Mouse (Mus musculus) B cell, adult 2 months (primary cell): ENCODE measurements at regions not wholly inside any gene's neighbourhood (a gene's known extent, or its start where the extent isn't known, plus 50 kb on each side); places are given as distances from the start of the nearest gene placed in this dataset.

ENCODE experiments used
- DNase-seq, 2 experiments: peaks; one replicate each; pipeline ENCODE4 v3.0.0; 2022

DNA sequence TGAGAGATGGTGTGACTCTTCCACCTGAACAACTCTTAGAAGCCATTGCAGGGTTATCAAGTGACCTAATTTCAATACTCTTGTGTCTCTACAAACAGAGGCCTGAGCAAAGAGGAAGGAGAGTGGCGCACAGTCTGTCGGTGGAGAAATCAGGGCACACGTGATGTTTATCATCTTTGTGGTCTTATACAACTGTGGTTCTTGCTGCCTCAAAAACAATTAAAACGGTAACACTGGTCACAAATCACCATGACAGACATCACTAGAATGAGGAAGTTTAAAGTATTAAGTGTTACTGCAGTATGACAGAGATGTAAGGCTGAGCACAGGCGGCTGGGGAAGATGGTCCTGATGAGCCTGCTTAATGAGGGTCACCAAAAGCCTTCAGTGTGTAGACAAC lies 73.6 kb downstream of the Sdc1 start:
- peak; percentile 63 for DNase-seq

- peak in 1 of 2 experiments; percentile 32 for DNase-seq
Observed at GRCm38 (mm10) chr12:8845443-8845842, 74.3 kb downstream of the Sdc1 start.

DNA sequence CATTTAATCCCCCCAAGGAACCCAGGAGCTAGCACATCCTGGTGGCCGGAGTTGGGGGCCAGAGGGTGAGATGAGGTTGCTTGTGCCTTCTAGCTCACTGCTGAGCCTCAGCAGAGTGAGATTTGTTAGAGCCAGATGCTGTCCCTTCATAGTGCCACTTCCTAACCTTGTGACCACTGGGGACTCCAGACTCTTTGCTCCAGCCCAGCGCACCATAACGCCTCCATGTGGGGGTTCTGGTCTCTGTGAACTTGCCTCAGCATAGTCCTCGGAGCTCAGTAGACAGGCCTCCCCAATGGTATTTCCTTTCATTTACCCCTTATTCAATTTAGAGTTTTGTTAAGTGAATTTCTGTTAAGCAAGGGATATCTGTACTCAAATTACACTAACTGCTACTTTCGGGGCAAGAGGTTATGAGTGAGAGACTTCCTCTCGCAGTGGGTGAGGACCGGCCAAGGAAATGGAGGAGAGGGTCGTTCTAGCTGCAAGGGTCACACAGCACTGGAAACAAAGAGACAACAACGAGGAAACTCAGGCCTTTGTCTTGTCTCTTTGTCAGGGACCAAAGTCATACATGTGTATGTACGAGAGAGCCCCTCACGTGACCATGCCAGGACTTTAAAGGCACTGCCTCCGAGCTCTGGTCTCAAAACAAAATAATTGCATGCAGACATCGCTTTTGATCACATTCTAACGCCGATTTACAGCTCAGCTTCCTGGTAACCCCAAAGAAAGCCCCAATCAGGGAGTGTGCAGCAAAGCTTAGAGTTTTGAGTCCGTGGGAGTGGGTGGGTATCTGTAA lies 74.8 kb upstream of the Laptm4a start:
- DNase-seq = peak; percentile 55 to 61

GRCm38 (mm10) chr12:8847227-8847857 lies 74.1 kb upstream of the Laptm4a start:
- no peak for DNase-seq

DNA sequence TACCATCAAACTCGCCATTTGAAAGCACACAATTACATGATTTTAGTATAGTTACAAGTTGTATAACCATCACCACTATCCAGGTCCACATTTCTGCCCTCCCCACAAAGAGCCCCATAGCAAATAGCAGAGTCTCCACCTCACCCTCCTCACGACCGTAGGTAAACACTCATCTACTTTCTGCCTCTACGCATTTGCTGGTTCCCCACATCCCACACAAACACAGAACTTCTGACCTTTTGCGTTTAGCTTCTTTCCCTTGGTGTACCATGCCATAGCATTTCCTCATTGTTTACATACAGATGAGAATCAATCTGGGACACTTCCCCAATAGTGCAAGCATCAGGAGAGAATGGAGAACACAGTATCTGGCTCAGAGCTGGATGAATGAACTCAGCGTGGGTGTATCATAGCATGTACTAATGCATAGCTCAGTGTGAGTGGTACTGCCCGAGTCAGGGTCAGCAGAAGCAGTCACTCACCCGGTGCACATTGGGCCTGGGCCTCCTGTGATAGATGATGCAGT lies 73.5 kb upstream of the Laptm4a start:
- DNase-seq = no peak

GRCm38 (mm10) chr12:8853858-8854257 lies 67.6 kb upstream of the Laptm4a start:
- DNase-seq = no peak

GRCm38 (mm10) chr12:8854401-8854800 lies 67.1 kb upstream of the Laptm4a start:
- DNase-seq = peak in 1 of 2 experiments; percentile 14

DNA sequence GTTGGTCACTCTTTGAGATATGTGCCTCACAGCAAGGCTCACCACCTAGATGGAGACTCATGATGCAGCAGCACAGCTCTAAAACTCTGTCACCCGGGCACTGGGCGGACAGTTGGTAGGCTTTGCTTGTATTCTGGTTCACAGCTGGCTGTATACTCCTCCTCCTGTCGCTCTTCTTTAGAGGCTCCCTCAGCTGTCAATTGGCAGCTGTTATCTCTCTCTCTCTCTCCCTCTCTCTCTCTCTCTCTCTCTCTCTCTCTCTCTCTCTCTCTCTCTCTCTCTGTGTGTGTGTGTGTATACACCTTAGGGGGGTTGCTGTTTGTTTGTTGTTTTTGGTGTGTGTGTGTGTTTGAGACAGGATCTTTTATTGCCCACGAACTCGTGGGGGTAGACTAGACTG lies 66.3 kb upstream of the Laptm4a start:
- no peak for DNase-seq

DNA sequence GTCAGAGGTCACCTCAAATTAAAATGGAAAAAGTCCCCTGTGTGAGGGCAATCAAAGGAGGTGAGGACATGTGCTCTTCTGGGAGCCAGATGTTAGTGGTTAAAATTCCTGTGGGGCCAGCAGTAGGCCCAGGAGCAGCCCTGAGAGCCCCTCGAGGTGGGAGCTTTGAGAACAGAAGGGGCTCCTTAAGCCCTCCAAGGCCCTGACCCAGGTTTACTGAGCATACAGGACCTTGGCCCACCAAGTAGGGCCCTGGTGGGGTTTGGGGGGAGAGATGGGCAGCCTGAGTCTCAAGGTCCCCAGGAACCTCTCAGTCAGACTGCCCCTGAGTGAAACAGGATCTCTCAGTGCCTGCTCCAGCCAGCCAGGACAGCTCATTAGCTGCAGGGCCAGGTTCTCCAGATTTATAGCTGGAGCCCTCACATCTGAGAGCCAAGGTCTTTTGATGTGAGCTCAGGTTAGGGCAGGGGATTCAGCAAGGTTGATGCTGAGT lies 65.4 kb upstream of the Laptm4a start:
- no peak for DNase-seq

- no peak for DNase-seq
Observed at GRCm38 (mm10) chr12:8857308-8857707, 64.2 kb upstream of the Laptm4a start.

DNA sequence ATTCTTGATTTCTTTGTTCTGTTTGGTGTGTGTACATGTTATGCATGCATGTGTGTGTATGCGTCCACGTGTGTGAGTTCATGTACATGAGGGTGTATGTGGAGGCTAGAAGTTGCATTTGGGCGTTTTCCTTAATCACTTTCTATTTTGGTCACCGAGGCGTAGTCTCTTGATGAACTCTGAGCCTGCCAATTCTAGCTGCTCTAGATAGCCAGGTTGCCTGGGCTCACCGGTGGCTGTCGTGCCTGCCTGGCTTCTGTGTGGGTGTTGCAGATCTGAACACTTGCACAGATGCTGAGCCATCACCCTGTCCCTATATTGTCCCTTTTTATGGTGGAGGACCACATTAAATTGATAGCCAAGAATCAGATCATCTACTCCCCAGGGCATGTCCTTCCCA lies 62.7 kb upstream of the Laptm4a start:
- DNase-seq = no peak

DNA sequence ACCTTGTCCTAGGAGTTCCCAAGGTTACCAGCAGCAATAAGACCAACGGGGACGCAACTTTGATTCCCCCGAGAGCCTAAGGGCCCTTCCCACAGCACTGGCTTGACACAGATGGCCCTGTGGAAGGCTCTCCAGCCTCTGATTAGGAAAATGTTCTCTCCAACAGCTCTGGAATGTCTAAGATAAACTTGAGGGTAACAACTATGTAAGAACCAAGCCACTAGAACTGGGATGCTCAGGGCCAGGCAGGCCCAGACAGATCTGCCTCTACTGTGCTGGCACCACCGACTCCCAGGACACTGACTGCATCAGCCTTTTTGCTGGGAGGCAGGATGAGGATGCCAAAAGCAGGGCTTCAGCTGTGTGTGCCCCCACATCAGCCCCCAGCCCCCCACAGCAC lies 61.9 kb upstream of the Laptm4a start:
- no peak for DNase-seq

- DNase-seq = no peak
Observed at GRCm38 (mm10) chr12:8864830-8865229, 56.6 kb upstream of the Laptm4a start.

DNA sequence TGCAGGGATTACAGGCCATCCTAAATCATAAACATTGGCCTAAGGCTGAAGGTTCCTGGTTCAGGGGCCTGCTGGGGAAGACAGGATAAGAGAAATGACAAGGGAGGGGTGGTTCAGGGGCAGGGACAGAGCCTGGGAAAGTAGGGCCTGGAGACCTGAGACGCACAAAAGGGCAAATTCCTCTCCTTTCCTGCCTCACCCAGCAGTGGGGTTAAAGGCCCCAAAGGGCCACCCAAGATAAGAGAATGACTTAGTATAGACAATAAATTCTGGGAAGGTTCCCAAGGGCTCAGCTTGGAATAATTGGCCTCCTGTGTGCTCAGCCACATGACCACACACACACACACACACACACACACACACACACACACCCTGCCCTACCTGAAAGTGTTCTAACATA lies 56.2 kb upstream of the Laptm4a start:
- DNase-seq = no peak

DNA sequence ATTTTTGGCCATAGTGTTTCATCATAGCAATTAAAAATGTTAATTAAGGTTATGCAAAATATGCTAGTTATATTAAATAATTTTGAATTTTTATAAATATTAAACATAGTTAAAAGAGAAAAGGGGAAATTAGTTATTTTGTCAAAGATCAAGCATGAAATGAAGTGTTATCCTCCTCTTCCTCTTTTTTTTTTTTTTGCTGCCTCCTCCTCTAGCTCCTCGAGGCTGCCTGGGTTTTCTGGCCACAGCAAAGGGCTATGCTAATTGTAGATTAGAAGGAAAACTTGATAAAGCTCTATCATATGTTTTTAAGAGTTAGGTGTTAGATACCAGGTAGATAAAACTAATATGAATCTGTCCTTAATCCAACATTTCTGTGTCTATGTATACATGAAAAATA lies 54.4 kb upstream of the Laptm4a start:
- DNase-seq = no peak

GRCm38 (mm10) chr12:8868690-8869089 lies 52.8 kb upstream of the Laptm4a start:
- DNase-seq = no peak

DNA sequence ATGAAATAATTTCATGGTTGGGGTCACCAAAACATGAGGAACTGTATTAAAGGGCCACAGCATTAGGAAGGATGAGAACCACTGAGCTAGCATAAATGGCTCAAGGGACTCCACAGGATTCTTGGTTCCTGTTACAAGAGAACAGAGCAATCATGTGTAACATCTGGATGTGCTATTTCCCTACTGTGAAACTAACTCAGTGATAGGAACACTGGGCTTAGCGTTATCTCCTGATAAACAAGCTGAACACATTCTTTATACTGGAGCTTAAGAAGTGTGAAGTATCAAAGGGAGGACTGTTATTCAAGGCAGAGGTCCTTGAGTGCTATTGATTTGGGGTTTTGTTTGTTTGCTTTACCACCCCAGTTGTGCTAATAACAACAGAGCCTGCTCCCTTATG lies 52.3 kb upstream of the Laptm4a start:
- DNase-seq = no peak
